Mouse (Mus musculus): ENCODE measurements around the gene Tmem203. TPM values are rescaled to one million over a fixed set of nuclear protein-coding genes. Genes with fewer than 3 reads are reported as not detected.
A peak's percentile ranks its signal among the peaks of the same experiment; 100 is the strongest.
"Not testable (repeated sequence)": the region's sequence is repeated elsewhere in the genome, so short reads cannot be mapped to it uniquely, and the experiment has no call there.

Gene Tmem203
- total and polyA plus RNA-seq, 3 experiments = 21.2 to 28.3 (median 21.5) TPM

DNA sequence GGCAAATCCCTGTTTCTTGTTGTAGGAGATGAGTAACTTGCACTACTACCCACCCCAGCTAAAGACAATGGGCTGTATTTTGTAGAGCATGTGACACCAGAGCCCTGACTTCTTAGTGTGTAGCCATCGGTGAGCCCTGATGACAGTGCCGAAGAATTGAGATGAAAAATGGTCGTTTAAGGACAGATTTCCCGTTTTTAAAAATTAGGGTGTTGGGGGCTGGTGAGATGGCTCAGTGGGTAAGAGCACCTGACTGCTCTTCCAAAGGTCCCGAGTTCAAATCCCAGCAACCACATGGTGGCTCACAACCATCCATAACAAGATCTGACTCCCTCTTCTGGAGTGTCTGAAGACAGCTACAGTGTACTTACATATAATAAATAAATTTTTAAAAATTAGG lies 2.0 kb downstream of the Tmem203 start:
- H3K4me2 ChIP-seq (ENCODE audit: insufficient read depth, low read depth, poor library complexity, severe bottlenecking) = peak overlapping the region; percentile 58; the same call in 1 of the 2 replicates
- H3K36me3 ChIP-seq (replicated peaks in 1 of 2; ENCODE audit: control insufficient read depth in 1 of 2, insufficient read depth in 1 of 2, low read length in 1 of 2) = peaks cover 13 to 18% of the 10 kb centered on the region in 2 experiments
- peaks cover 0 to 22% of the 10 kb centered on the region in 2 experiments; a peak in 2 of 4 replicates for H3K4me1 ChIP-seq (ENCODE audit: control insufficient read depth in 1 of 2, insufficient read depth in 2 of 2)
- H3K27me3 ChIP-seq (replicated peaks); H3K4me3 ChIP-seq (replicated peaks in 1 of 3; ENCODE audit: low read depth in 2 of 3, low read length in 2 of 3, poor library complexity in 1 of 3); DNase-seq (ENCODE audit: extremely low read depth); H3K9me3 ChIP-seq (replicated peaks; ENCODE audit: low read length); in situ Hi-C loops (cut with MboI; ENCODE audit: low pct_ligation_motif_present, low pct_unique_long_range_greater_than_20kb, low sequenced_read_pairs); dilution Hi-C loops (cut with MboI; ENCODE audit: extremely low pct_ligation_motif_present, extremely low pct_unique_long_range_greater_than_20kb, low sequenced_read_pairs); H3K27ac ChIP-seq (ENCODE audit: insufficient read depth, low read depth): not testable (repeated sequence)
- peaks cover 14% of the 10 kb centered on the region for H3K79me2 ChIP-seq (replicated peaks; ENCODE audit: control insufficient read depth, extremely low read depth, insufficient read depth, poor library complexity, severe bottlenecking)
- TF ChIP-seq TBP (conservative IDR thresholded peaks at IDR 0.05; ENCODE audit: low read depth, low read length) = peak; percentile 90
- H3K9ac ChIP-seq (ENCODE audit: insufficient read depth, low read depth) = 0 out of 2 replicates have a peak overlapping the region, but pooled peaks have one; percentile 15

DNA sequence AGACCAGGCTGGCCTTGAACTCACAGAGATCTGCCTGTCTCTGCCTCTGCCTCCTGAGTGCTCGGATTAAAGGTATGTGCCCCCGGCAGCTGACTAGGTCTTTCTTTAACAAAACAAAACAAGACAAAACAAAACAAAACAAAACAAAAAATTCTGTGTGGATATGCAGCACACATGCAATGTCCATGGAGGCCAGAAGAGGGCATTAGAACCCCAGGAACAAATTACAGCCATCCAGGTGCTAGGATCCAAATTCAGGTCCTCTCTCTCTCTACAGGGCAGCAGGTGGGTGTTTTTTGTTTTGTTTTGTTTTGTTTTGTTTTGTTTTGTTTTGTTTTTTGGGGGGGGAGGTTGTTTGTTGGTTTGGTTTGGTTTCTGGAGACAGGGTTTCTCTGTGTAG lies 3.6 kb downstream of the Tmem203 start:
- Histone ChIP-seq H3K27me3 (replicated peaks) (no peaks in the 10 kb centered on the region), H3K4me3 (replicated peaks in 1 of 3; ENCODE audit: low read depth in 2 of 3, low read length in 2 of 3, poor library complexity in 1 of 3) (no peak overlapping the region), H3K79me2 (replicated peaks; ENCODE audit: control insufficient read depth, extremely low read depth, insufficient read depth, poor library complexity, severe bottlenecking) (peaks cover 14% of the 10 kb centered on the region), H3K4me1 (ENCODE audit: control insufficient read depth in 1 of 2, insufficient read depth in 2 of 2) (peaks cover 0 to 24% of the 10 kb centered on the region in 2 experiments; a peak in 2 of 4 replicates), H3K9ac (ENCODE audit: insufficient read depth, low read depth) (no peak overlapping the region), H3K4me2 (ENCODE audit: insufficient read depth, low read depth, poor library complexity, severe bottlenecking) (no peak overlapping the region), H3K27ac (ENCODE audit: insufficient read depth, low read depth) (no peak overlapping the region), H3K9me3 (replicated peaks; ENCODE audit: low read length) (no peaks in the 10 kb centered on the region), H3K36me3 (replicated peaks in 1 of 2; ENCODE audit: control insufficient read depth in 1 of 2, insufficient read depth in 1 of 2, low read length in 1 of 2) (peaks cover 0 to 3% of the 10 kb centered on the region in 2 experiments)
- DNase-seq (ENCODE audit: extremely low read depth) = no peak
- TF ChIP-seq MYC (IDR thresholded peaks at IDR 0.05; ENCODE audit: low read depth, low read length) (no peak), MEF2A (IDR thresholded peaks at IDR 0.05; ENCODE audit: borderline replicate concordance, low read depth, low read length) (no peak), SMC3 (IDR thresholded peaks at IDR 0.05; ENCODE audit: low read depth, low read length) (peak; percentile 25), ZNF384 (IDR thresholded peaks at IDR 0.05; ENCODE audit: low read depth, low read length) (no peak), MXI1 (IDR thresholded peaks at IDR 0.05; ENCODE audit: low read depth, low read length) (no peak), RAD21 (IDR thresholded peaks at IDR 0.05; ENCODE audit: low read depth, low read length) (peak; percentile 56), USF1 (IDR thresholded peaks at IDR 0.05; ENCODE audit: low read depth, low read length) (no peak), CHD1 (IDR thresholded peaks at IDR 0.05; ENCODE audit: low read depth, low read length) (no peak), EP300 (IDR thresholded peaks at IDR 0.05; ENCODE audit: low read length) (no peak), CTCF (conservative IDR thresholded peaks at IDR 0.05 in 1 of 2, IDR thresholded peaks at IDR 0.05 in 1 of 2; ENCODE audit: low read depth in 2 of 2, low read length in 2 of 2) (peak; percentile 34 to 65; a peak in 2 of 4 replicates), NRF1 (IDR thresholded peaks at IDR 0.05; ENCODE audit: low read depth, low read length) (no peak)
- in situ Hi-C loops (cut with MboI; ENCODE audit: low pct_ligation_motif_present, low pct_unique_long_range_greater_than_20kb, low sequenced_read_pairs) (no loop called here), dilution Hi-C loops (cut with MboI; ENCODE audit: extremely low pct_ligation_motif_present, extremely low pct_unique_long_range_greater_than_20kb, low sequenced_read_pairs) (no loop called here)

DNA sequence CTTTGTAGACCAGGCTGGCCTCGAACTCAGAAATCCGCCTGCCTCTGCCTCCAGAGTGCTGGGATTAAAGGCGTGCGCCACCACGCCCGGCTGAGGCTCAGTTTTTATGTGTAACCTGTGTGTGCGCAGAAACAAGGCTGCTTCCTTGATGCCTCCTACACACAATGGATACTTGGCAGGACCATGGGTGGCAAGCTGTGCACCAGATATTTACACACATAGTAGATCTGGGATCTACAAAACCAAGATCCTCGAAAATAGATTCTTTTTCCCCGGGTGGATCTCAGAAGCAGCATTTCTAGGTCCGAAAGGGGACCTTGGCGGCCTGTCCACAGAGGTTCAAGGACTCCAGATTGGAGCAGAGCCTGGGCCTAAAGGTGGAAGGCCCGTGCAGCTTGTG lies 6.6 kb downstream of the Tmem203 start:
- Histone ChIP-seq H3K27ac (ENCODE audit: insufficient read depth, low read depth) (peak overlapping the region; percentile 2; the same call in 1 of the 2 replicates), H3K9ac (ENCODE audit: insufficient read depth, low read depth) (peak overlapping the region; percentile 53), H3K27me3 (replicated peaks) (no peaks in the 10 kb centered on the region), H3K4me1 (ENCODE audit: control insufficient read depth in 1 of 2, insufficient read depth in 2 of 2) (peaks cover 17 to 45% of the 10 kb centered on the region in 2 experiments), H3K4me3 (replicated peaks in 1 of 3; ENCODE audit: low read depth in 2 of 3, low read length in 2 of 3, poor library complexity in 1 of 3) (peak overlapping the region; percentile 55 to 80 (median 80)), H3K79me2 (replicated peaks; ENCODE audit: control insufficient read depth, extremely low read depth, insufficient read depth, poor library complexity, severe bottlenecking) (peaks cover 5% of the 10 kb centered on the region; the same call in 1 of the 2 replicates), H3K4me2 (ENCODE audit: insufficient read depth, low read depth, poor library complexity, severe bottlenecking) (peak overlapping the region; percentile 57), H3K9me3 (replicated peaks; ENCODE audit: low read length) (no peaks in the 10 kb centered on the region), H3K36me3 (replicated peaks in 1 of 2; ENCODE audit: control insufficient read depth in 1 of 2, insufficient read depth in 1 of 2, low read length in 1 of 2) (peaks cover 0 to 2% of the 10 kb centered on the region in 2 experiments)
- in situ Hi-C loops (cut with MboI; ENCODE audit: low pct_ligation_motif_present, low pct_unique_long_range_greater_than_20kb, low sequenced_read_pairs) = no loop called here
- DNase-seq (ENCODE audit: extremely low read depth) = no peak
- TF ChIP-seq SIN3A (IDR thresholded peaks at IDR 0.05; ENCODE audit: low read length) (no peak), USF1 (IDR thresholded peaks at IDR 0.05; ENCODE audit: low read depth, low read length) (no peak), NELFE (IDR thresholded peaks at IDR 0.05; ENCODE audit: low read depth, low read length) (no peak)
- dilution Hi-C loops (cut with MboI; ENCODE audit: extremely low pct_ligation_motif_present, extremely low pct_unique_long_range_greater_than_20kb, low sequenced_read_pairs) = no loop called here
